Comparison of ENCODE assay signal across 27 mouse cellular contexts in genomic region chr9:34561281-34561680, GRCm38 (mm10).
"Had no signal": no experiment of that assay in that cellular context is flagged by ENCODE, and none has a peak within 500 bp of the region (broad histone marks: within the 10 kb centered on the region; RNA-seq: fewer than 3 reads in every experiment).

No protein-coding gene starts in this region.

- H3K36me3 ChIP-seq: heart, embryonic 10.5 days; heart, embryonic 12.5 days; hindbrain, embryonic 10.5 days; hindbrain, embryonic 12.5 days; intestine, embryonic 15.5 days; limb, embryonic 10.5 days; limb, embryonic 12.5 days; liver, embryonic 13.5 days had no signal

- H3K27me3 ChIP-seq: hindbrain, embryonic 12.5 days; intestine, embryonic 15.5 days; limb, embryonic 12.5 days; liver, embryonic 13.5 days had no signal

- H3K9me3 ChIP-seq: heart, embryonic 10.5 days; heart, embryonic 12.5 days; hindbrain, embryonic 10.5 days; hindbrain, embryonic 12.5 days; intestine, embryonic 15.5 days; limb, embryonic 10.5 days; limb, embryonic 12.5 days; liver, embryonic 13.5 days had no signal

- H3K27ac ChIP-seq: gastrocnemius, adult 2 months; heart, embryonic 10.5 days; hindbrain, embryonic 10.5 days; hindbrain, embryonic 12.5 days; intestine, embryonic 15.5 days; limb, embryonic 10.5 days; limb, embryonic 12.5 days; liver, embryonic 13.5 days had no signal

- ATAC-seq: hindbrain, embryonic 16.5 days; inflammation-experienced regulatory T-cells, adult 6 months; intestine, embryonic 15.5 days; intestine, postnatal 0 days had no signal

- DNase-seq: gastrocnemius, adult 2 months; gastrocnemius, postnatal 10 days; gastrocnemius, postnatal 25 days; heart, adult 18-20 months; heart, postnatal 10 days; heart, postnatal 4 days; kidney, adult 18-20 months; kidney, adult 8-10 months; kidney, postnatal 10 days; kidney, postnatal 25 days; kidney, postnatal 4 days; layer of hippocampus, adult 9-11 months; liver; liver, embryonic 13.5 days had no signal

- H3K4me3 ChIP-seq: gastrocnemius, adult 2 months; heart, embryonic 10.5 days; heart, embryonic 12.5 days; hindbrain, embryonic 10.5 days; hindbrain, embryonic 12.5 days; intestine, embryonic 15.5 days; left cerebral cortex, adult 2 months; limb, embryonic 10.5 days; limb, embryonic 12.5 days; liver, embryonic 13.5 days had no signal

- H3K9ac ChIP-seq: heart, embryonic 12.5 days; hindbrain, embryonic 12.5 days; hindbrain, embryonic 14.5 days; intestine, embryonic 15.5 days; limb, embryonic 12.5 days; liver, embryonic 13.5 days had no signal

- H3K4me2 ChIP-seq: heart, embryonic 12.5 days; hindbrain, embryonic 12.5 days; hindbrain, embryonic 14.5 days; intestine, embryonic 15.5 days; limb, embryonic 12.5 days; liver, embryonic 11.5 days; liver, embryonic 13.5 days had no signal

- H3K4me1 ChIP-seq: heart, embryonic 10.5 days; heart, embryonic 12.5 days; intestine, embryonic 15.5 days; liver, embryonic 13.5 days had no signal
